Mouse (Mus musculus): Measurements from ENCODE around the gene Ciita. TPM values are rescaled to one million over a fixed set of nuclear protein-coding genes. Genes with fewer than 3 reads are reported as not detected.

Gene Ciita
- 0.26 and 0.37 TPM in 2 replicates for polyA plus RNA-seq (2015; fragmentation: Nextera tagmentation; extraction: Ambion mirVana)

- WGBS, result 77% methylated on average over 5 of the region's 5 CpGs
- ATAC-seq (ENCODE audit: insufficient number of reproducible peaks, low FRiP score, low TSS enrichment, low read depth), result no peak
- Histone ChIP-seq H3K36me3 (no peaks in the 10 kb centered on the region), H3K9me3 (no peaks in the 10 kb centered on the region), H3K9ac (no peak within 1 kb of the TSS), H3K4me2 (no peak within 1 kb of the TSS), H3K27me3 (no peaks in the 10 kb centered on the region), H3K27ac (no peak within 1 kb of the TSS), H3K4me3 (no peak within 1 kb of the TSS), H3K4me1 (no peaks in the 10 kb centered on the region)
These were observed at the start of gene Ciita for GRCm38 (mm10) chr16:10479857-10480256. Gene Ciita, plus strand, starts transcription at chr16:10480059.

GRCm38 (mm10) chr16:10431911-10432310 lies 47.9 kb upstream of the Ciita start:
- 33% methylated on average over 1 of the region's 1 CpGs for WGBS
- no peak for ATAC-seq (ENCODE audit: insufficient number of reproducible peaks, low FRiP score, low TSS enrichment, low read depth)
- no peak overlapping the region for H3K4me3 ChIP-seq
- H3K27me3 ChIP-seq, result no peaks in the 10 kb centered on the region
- no peak overlapping the region for H3K9ac ChIP-seq
- no peak overlapping the region for H3K4me2 ChIP-seq
- no peaks in the 10 kb centered on the region for H3K9me3 ChIP-seq
- H3K4me1 ChIP-seq, result no peaks in the 10 kb centered on the region
- peaks cover 6% of the 10 kb centered on the region for H3K36me3 ChIP-seq
- H3K27ac ChIP-seq, result no peak overlapping the region

GRCm38 (mm10) chr16:10432387-10432786 lies 47.5 kb upstream of the Ciita start:
- Histone ChIP-seq H3K4me3 (no peak overlapping the region), H3K27ac (no peak overlapping the region), H3K4me2 (no peak overlapping the region), H3K27me3 (no peaks in the 10 kb centered on the region), H3K4me1 (no peaks in the 10 kb centered on the region), H3K9ac (no peak overlapping the region), H3K36me3 (peaks cover 2% of the 10 kb centered on the region; the same call in 1 of the 2 replicates), H3K9me3 (no peaks in the 10 kb centered on the region)
- WGBS, result 75% methylated on average over 4 of the region's 4 CpGs
- no peak for ATAC-seq (ENCODE audit: insufficient number of reproducible peaks, low FRiP score, low TSS enrichment, low read depth)

- Histone ChIP-seq H3K4me2 (no peak overlapping the region), H3K9ac (no peak overlapping the region), H3K4me3 (no peak overlapping the region), H3K27ac (no peak overlapping the region), H3K9me3 (no peaks in the 10 kb centered on the region), H3K36me3 (no peaks in the 10 kb centered on the region), H3K4me1 (no peaks in the 10 kb centered on the region), H3K27me3 (no peaks in the 10 kb centered on the region)
- ATAC-seq (ENCODE audit: insufficient number of reproducible peaks, low FRiP score, low TSS enrichment, low read depth), result no peak
- 80% methylated on average over 5 of the region's 5 CpGs for WGBS
These were observed 46.5 kb upstream of the Ciita start for GRCm38 (mm10) chr16:10433344-10433743.

- Histone ChIP-seq H3K4me3 (no peak overlapping the region), H3K36me3 (no peaks in the 10 kb centered on the region), H3K4me2 (no peak overlapping the region), H3K4me1 (no peaks in the 10 kb centered on the region), H3K27ac (no peak overlapping the region), H3K9me3 (no peaks in the 10 kb centered on the region), H3K27me3 (no peaks in the 10 kb centered on the region), H3K9ac (no peak overlapping the region)
- 82% methylated on average over 6 of the region's 6 CpGs for WGBS
- no peak for ATAC-seq (ENCODE audit: insufficient number of reproducible peaks, low FRiP score, low TSS enrichment, low read depth)
These were observed 43.7 kb upstream of the Ciita start for GRCm38 (mm10) chr16:10436166-10436565.

GRCm38 (mm10) chr16:10438055-10438454 lies 41.8 kb upstream of the Ciita start:
- H3K4me3 ChIP-seq, result no peak overlapping the region
- H3K27ac ChIP-seq, result no peak overlapping the region
- no peaks in the 10 kb centered on the region for H3K9me3 ChIP-seq
- H3K9ac ChIP-seq, result no peak overlapping the region
- no peak overlapping the region for H3K4me2 ChIP-seq
- 80% methylated on average over 5 of the region's 5 CpGs for whole genome bisulfite sequencing
- H3K36me3 ChIP-seq, result no peaks in the 10 kb centered on the region
- no peak for ATAC-seq (ENCODE audit: insufficient number of reproducible peaks, low FRiP score, low TSS enrichment, low read depth)
- no peaks in the 10 kb centered on the region for H3K27me3 ChIP-seq
- no peaks in the 10 kb centered on the region for H3K4me1 ChIP-seq

GRCm38 (mm10) chr16:10441328-10441727 lies 38.5 kb upstream of the Ciita start:
- no peak for ATAC-seq (ENCODE audit: insufficient number of reproducible peaks, low FRiP score, low TSS enrichment, low read depth)
- no peak overlapping the region for H3K27ac ChIP-seq
- H3K36me3 ChIP-seq, result no peaks in the 10 kb centered on the region
- no peaks in the 10 kb centered on the region for H3K27me3 ChIP-seq
- no peaks in the 10 kb centered on the region for H3K9me3 ChIP-seq
- H3K4me2 ChIP-seq, result no peak overlapping the region
- peaks cover 4% of the 10 kb centered on the region for H3K4me1 ChIP-seq
- no peak overlapping the region for H3K9ac ChIP-seq
- H3K4me3 ChIP-seq, result no peak overlapping the region
- WGBS, result 80% methylated on average over 6 of the region's 6 CpGs

- WGBS, result 84% methylated on average over 4 of the region's 4 CpGs
- Histone ChIP-seq H3K4me1 (peaks cover 9% of the 10 kb centered on the region), H3K36me3 (no peaks in the 10 kb centered on the region), H3K9me3 (no peaks in the 10 kb centered on the region), H3K4me3 (no peak overlapping the region), H3K4me2 (no peak overlapping the region), H3K9ac (no peak overlapping the region), H3K27me3 (no peaks in the 10 kb centered on the region), H3K27ac (no peak overlapping the region)
- no peak for ATAC-seq (ENCODE audit: insufficient number of reproducible peaks, low FRiP score, low TSS enrichment, low read depth)
These were observed 38.1 kb upstream of the Ciita start for GRCm38 (mm10) chr16:10441761-10442160.

- no peak for ATAC-seq (ENCODE audit: insufficient number of reproducible peaks, low FRiP score, low TSS enrichment, low read depth)
- H3K9me3 ChIP-seq, result no peaks in the 10 kb centered on the region
- no peaks in the 10 kb centered on the region for H3K27me3 ChIP-seq
- H3K4me1 ChIP-seq, result peaks cover 19% of the 10 kb centered on the region
- H3K4me2 ChIP-seq, result no peak overlapping the region
- no peaks in the 10 kb centered on the region for H3K36me3 ChIP-seq
- no peak overlapping the region for H3K9ac ChIP-seq
- H3K27ac ChIP-seq, result no peak overlapping the region
- H3K4me3 ChIP-seq, result no peak overlapping the region
These were observed 36.1 kb upstream of the Ciita start for GRCm38 (mm10) chr16:10443723-10444122.

- ATAC-seq (ENCODE audit: insufficient number of reproducible peaks, low FRiP score, low TSS enrichment, low read depth), result peak; percentile 16; the same call in 1 of the 2 replicates
- no peaks in the 10 kb centered on the region for H3K36me3 ChIP-seq
- H3K4me1 ChIP-seq, result peaks cover 19% of the 10 kb centered on the region
- H3K4me2 ChIP-seq, result peak overlapping the region; percentile 62
- peak overlapping the region; percentile 47 for H3K4me3 ChIP-seq
- no peaks in the 10 kb centered on the region for H3K9me3 ChIP-seq
- H3K9ac ChIP-seq, result peak overlapping the region; percentile 28
- H3K27ac ChIP-seq, result no peak overlapping the region
- WGBS, result 20% methylated on average over 13 of the region's 13 CpGs
- no peaks in the 10 kb centered on the region for H3K27me3 ChIP-seq
These were observed 33.1 kb upstream of the Ciita start for GRCm38 (mm10) chr16:10446573-10447263.

- Histone ChIP-seq H3K4me2 (peak within 1 kb of the TSS; percentile 62), H3K27me3 (no peaks in the 10 kb centered on the region), H3K9ac (peak within 1 kb of the TSS; percentile 28), H3K27ac (peak within 1 kb of the TSS; percentile 60; the same call in 1 of the 2 replicates), H3K9me3 (no peaks in the 10 kb centered on the region), H3K4me1 (peaks cover 19% of the 10 kb centered on the region), H3K4me3 (peak within 1 kb of the TSS; percentile 47), H3K36me3 (no peaks in the 10 kb centered on the region)
- 2% methylated on average over 12 of the region's 12 CpGs for WGBS
- peak; percentile 86 for ATAC-seq (ENCODE audit: insufficient number of reproducible peaks, low FRiP score, low TSS enrichment, low read depth)
These were observed 32.6 kb upstream of the Ciita start, which contains the start of gene Tvp23a for GRCm38 (mm10) chr16:10447264-10447594. Gene Tvp23a, minus strand, starts transcription at chr16:10447362.

- Histone ChIP-seq H3K4me1 (peaks cover 22% of the 10 kb centered on the region), H3K27me3 (no peaks in the 10 kb centered on the region), H3K4me3 (peak overlapping the region; percentile 47), H3K27ac (no peak overlapping the region), H3K9me3 (no peaks in the 10 kb centered on the region), H3K9ac (peak overlapping the region; percentile 28), H3K4me2 (peak overlapping the region; percentile 62), H3K36me3 (no peaks in the 10 kb centered on the region)
- no peak for ATAC-seq (ENCODE audit: insufficient number of reproducible peaks, low FRiP score, low TSS enrichment, low read depth)
- 44% methylated on average over 2 of the region's 2 CpGs for WGBS
These were observed 32.1 kb upstream of the Ciita start for GRCm38 (mm10) chr16:10447781-10448180.

GRCm38 (mm10) chr16:10448931-10449330 lies 30.9 kb upstream of the Ciita start:
- no peak for ATAC-seq (ENCODE audit: insufficient number of reproducible peaks, low FRiP score, low TSS enrichment, low read depth)
- Histone ChIP-seq H3K27ac (no peak overlapping the region), H3K27me3 (no peaks in the 10 kb centered on the region), H3K4me3 (no peak overlapping the region), H3K9me3 (no peaks in the 10 kb centered on the region), H3K4me2 (no peak overlapping the region), H3K36me3 (no peaks in the 10 kb centered on the region), H3K4me1 (peaks cover 23% of the 10 kb centered on the region), H3K9ac (no peak overlapping the region)
- 84% methylated on average over 9 of the region's 9 CpGs for WGBS

All from limb, embryonic 15.5 days (tissue).